Mouse (Mus musculus): ENCODE measurements around the gene C1s2.
"Not testable (repeated sequence)": the region's sequence is repeated elsewhere in the genome, so short reads cannot be mapped to it uniquely, and the experiment has no call there.

Gene C1s2

DNA sequence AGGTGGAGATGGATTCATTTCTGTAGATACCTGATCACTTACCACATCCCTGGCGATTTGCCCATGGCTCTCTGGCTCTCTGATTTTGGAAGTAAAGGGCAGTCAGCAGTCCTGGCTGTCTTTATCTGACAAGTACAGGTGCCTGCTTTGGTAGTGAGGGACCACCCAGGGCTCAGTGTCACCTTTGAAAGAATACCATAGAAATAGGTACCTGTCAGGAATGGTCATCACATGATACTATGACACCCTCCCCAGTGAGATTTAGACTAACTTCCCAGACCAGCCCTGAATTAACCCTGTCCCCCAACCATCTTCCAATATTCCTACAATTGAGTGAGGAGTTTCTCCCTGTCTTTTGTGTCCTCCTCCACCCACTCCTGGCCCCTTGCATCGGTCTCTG is at the start of gene C1s2:
C1s2 (minus strand) TSS at position 101 of the 400 bp plus-strand sequence.
- not testable (repeated sequence) for DNase-seq (ENCODE audit: low spot score)

DNA sequence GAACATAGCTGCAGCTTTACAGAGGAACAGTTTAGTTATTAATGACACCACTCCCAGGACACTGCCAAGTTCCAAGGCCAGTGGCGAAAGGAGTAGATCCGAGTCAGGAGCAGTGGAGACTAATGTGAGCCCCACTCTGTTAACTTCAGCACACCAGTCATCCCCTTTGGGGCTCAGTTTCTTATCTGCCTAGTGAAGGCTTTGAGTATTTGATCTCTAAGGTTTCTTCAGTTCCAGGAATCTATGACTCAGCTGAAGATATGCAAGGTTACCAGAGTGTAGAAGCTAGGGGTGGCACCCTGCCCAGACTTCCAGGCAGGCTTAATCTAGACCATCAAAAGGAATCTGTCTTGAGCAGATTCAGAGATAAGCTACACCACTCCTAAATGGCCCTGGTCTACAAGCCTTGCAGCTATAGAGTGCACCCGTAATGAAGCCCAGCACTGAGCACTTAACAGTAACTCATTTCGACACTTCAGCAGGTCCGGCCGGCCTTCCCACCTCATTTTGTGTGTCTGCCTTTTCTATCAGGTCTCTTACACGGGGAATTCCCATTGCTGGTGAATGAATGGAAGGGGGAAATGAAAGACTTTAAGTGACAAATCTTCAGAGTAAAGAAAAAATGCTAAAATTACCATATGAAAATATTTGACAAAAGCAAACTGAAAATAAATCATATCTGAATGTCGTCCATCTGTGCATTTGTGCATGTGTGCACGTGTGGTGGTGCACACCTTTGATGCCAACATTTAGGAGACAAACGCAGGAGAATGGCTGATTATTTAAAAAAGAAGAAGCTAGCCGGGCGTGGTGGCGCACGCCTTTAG is 47.9 kb upstream of the C1s2 start:
- DNase-seq (ENCODE audit: low spot score), result no peak

GRCm38 (mm10) chr6:124682291-124682690 is 46.4 kb upstream of the C1s2 start:
- DNase-seq (ENCODE audit: low spot score), result not testable (repeated sequence)

DNA sequence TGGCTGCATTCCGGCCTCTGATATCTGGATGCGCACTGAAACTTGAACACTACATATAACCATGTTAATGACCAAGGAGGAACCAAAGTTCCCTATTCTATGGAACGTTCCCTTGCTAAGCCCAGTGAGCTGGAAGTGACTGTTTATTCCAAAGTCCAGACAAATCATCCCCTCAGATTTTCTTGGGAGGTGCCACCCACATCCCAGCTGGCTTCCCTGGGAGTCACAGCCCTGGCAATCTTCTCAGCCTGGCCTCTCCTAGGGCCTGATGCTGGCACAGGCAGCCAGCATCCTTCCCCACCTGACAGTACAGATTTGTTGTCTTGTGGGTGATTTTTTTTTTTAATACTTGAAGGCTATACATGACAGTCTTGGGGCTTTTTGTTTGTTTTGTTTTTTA is 43.6 kb upstream of the C1s2 start:
- no peak for DNase-seq (ENCODE audit: low spot score)

DNA sequence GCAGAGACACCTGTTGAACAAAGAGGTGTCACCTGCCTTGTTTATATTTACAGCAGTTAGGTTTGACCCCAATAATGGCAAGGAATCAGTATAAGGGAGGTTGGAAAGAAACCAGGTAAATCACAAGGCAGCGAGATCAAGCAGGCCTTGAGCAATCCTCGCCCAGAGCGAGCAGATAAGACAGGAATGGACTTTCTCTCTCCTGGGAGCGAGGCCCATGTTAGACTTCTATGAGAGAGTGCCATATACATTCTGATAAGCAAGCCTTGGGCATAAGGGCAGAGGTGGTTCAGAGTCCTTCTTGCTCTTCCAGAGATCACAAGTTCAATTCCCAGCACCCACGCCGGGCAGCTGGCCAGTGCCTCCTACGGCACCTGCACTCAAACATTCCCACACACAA is 42.9 kb upstream of the C1s2 start:
- DNase-seq (ENCODE audit: low spot score), result no peak

GRCm38 (mm10) chr6:124676171-124676570 is 40.3 kb upstream of the C1s2 start:
- no peak for DNase-seq (ENCODE audit: low spot score)

DNA sequence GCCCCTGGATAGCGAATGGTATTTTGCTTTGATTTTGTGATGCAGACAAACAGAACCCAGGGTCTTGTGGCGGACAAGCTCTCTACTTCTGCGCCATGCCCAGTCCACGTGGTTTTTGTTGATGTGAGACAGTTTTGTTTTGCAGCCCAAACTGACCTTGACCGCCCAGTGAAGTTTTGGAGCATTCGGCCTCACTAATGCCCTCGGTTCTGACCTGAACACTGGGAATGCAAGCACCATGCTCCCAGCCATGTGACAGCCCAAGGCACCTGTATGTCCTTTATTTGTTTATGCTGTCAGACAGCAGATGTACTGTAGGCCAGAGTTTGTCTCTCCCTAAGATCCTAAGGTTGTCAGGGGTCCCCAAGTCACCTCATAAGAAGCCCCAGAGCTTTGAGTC is 38.7 kb upstream of the C1s2 start:
- no peak for DNase-seq (ENCODE audit: low spot score)

DNA sequence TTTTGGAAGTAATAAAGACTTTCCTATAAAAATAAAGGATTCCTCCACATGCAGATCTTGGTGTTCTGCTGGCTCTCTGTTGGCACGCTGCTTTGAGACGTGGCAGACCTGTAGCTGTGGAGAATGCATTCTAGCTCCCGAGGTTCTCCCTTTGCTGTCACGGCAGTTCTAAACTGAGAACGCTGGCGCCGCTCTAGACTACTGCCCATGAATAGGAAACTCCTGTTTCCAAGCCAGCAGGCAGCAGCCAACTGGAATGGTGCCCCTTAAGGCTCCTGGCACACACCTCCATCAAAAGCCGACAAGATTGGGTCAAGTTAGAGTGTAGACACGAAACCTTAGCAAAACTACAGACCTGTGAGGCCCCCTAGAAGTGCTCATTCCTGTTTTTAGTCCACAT is 37.7 kb upstream of the C1s2 start:
- no peak for DNase-seq (ENCODE audit: low spot score)

- no peak for DNase-seq (ENCODE audit: low spot score)
These were observed 36.2 kb upstream of the C1s2 start for GRCm38 (mm10) chr6:124672100-124672499.

DNA sequence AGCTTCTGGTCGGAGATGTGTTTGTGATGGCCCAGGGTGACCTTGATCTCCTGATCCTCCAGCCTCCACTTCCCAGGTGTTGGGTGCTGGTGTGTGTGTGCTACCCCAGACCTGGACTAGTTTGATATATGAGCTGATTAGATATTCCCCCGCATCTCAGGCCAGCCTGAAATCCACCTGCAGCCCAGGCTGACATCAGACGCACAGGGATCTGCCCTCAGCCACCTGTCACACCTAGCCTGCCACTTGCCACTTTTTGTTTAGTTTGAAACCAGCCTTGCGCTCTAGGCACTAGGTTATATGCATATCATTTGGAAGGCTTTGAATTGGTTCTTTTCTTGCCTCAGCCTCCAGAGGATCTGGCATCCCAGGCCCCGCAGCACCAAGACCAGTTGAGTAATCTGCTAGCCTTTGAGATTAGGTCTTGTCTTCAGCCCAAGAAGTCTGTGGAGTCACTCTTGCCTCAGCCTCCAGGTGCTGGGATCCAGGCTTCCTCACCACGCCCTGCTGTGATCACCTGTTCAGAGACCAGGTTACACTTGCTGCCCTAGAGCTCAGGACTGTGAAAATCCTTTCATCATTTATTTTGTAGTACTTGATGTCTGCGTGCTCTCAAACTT is 34.5 kb upstream of the C1s2 start:
- no peak for DNase-seq (ENCODE audit: low spot score)

- DNase-seq (ENCODE audit: low spot score), result no peak
These were observed 33.5 kb upstream of the C1s2 start for GRCm38 (mm10) chr6:124669234-124669859.

DNA sequence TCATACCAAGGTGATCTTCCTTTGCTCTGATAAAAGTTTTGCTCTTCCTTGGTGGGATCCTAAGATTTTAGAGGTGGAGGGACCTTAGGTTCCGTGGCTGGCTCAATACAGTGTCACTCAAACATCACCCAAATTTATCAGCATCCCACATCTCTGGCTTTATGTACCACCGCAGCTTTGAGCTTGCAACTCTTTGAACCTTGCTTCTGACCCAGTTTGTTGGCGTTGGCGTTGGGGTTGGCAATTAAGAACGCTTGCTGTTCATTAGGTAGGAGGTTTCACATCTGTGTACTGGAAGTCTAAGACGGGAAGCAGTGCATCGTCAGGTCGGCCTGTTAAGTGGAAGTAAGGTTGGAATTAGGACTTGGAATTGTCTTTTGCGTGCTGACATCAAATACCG is 29.1 kb upstream of the C1s2 start:
- no peak for DNase-seq (ENCODE audit: low spot score)

GRCm38 (mm10) chr6:124664256-124664655 is 28.4 kb upstream of the C1s2 start:
- no peak for DNase-seq (ENCODE audit: low spot score)

DNA sequence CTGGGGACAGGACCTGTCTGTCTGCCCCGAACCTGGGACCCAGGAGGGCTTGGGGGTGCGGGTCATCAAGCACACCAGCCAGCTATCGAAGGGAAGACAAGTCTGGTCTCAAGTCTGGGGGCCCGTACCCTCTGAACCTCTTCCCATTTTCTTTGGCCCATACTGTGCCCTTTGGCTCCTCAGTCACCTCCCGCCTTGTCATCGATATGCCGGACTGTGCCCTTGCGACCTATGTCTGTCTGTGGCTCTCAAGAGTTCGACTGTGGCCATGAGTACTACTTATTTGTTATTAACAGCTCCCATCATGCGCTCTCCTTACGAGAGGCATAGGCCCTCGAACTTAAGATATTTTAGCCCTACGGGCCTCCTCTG is 27.5 kb upstream of the C1s2 start:
- DNase-seq (ENCODE audit: low spot score), result no peak

GRCm38 (mm10) chr6:124662477-124663423 is 26.9 kb upstream of the C1s2 start, which contains the start of gene Lpcat3:
TSS of gene Lpcat3 (plus strand) at chr6:124663027.
- peak; percentile 96 for DNase-seq (ENCODE audit: low spot score)

GRCm38 (mm10) chr6:124661995-124662394 is 26.1 kb upstream of the C1s2 start:
- no peak for DNase-seq (ENCODE audit: low spot score)

DNA sequence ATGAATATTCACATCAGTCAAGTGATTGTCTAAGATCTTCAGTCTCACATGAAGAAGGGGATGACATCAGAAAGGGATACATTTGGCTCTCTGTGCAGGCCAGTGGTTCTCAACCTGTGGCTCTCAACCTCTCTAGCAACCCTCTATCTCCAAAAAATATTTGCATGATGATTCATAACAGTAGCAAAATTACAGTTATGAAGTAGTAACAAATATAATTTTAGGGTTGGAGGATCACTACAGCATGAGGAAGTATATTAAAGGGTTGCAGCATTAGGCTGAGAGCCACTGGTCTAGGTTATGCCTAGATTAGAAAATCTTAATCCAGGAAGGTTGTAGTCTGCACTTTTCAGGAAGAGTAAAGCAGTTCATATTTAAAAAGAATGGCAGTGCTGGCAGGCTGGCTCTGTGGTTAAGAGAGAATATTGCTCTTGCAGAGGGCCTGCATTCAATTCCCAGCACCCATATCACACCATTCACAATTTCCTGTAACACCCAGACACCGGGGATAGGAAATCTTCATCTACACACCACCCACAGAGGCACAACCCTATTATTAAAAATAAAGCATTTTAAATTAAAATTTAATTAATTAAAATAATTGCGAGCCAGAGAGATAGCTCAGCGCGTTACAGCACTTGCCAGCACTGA is 25.4 kb upstream of the C1s2 start:
- DNase-seq (ENCODE audit: low spot score), result no peak

- DNase-seq (ENCODE audit: low spot score), result no peak
These were observed 22.2 kb upstream of the C1s2 start for GRCm38 (mm10) chr6:124658067-124658466.

- no peak for DNase-seq (ENCODE audit: low spot score)
These were observed 20.0 kb upstream of the C1s2 start for GRCm38 (mm10) chr6:124655893-124656292.

- DNase-seq (ENCODE audit: low spot score), result no peak
These were observed 10.5 kb upstream of the C1s2 start for GRCm38 (mm10) chr6:124646394-124646793.

- DNase-seq (ENCODE audit: low spot score), result peak; percentile 35
These were observed 5.1 kb upstream of the C1s2 start for GRCm38 (mm10) chr6:124640997-124641396.

- DNase-seq (ENCODE audit: low spot score), result no peak
These were observed 4.2 kb upstream of the C1s2 start for GRCm38 (mm10) chr6:124640041-124640440.
